ENCODE assay signal across 26 mouse cellular contexts in genomic region chr8:61897402-61897801, GRCm38 (mm10). TPM values are rescaled to one million over a fixed set of nuclear protein-coding genes. Genes with fewer than 3 reads are reported as not detected.
DNase-seq lines count a peak whose midpoint lies in the region; ATAC-seq and TF ChIP-seq lines count a peak whose summit lies in the region.
"Had no signal": no experiment of that assay in that cellular context is flagged by ENCODE, and none has a peak within 500 bp of the region (broad histone marks: within the 10 kb centered on the region; RNA-seq: fewer than 3 reads in every experiment).

No protein-coding gene starts in this region.

- no peak for DNase-seq in gastrocnemius, adult 2 months
- no peak for DNase-seq in gastrocnemius, postnatal 10 days
- no peak for DNase-seq in heart, adult 8-10 months (ENCODE audit: low spot score)
- no peak for DNase-seq in midbrain, embryonic 14.5 days
- DNase-seq in MN1 (ENCODE audit: low spot score) = no peak
- no peak for DNase-seq in thymus, adult 2 months
- DNase-seq: adrenal gland, postnatal 14 days; cerebellum, adult 11-12 months; cerebellum, postnatal 10 days; forebrain, postnatal 0 days; gastrocnemius, postnatal 36 days; kidney, adult 11 months; layer of hippocampus, adult 9-11 months; left cerebral cortex, postnatal 4 days; retina, postnatal 1 day; right cerebral cortex, postnatal 25 days; spleen, adult 18-20 months had no signal

- peaks cover 12 to 23% of the 10 kb centered on the region in 2 experiments for H3K4me1 ChIP-seq in heart, embryonic 14.5 days (ENCODE audit: control insufficient read depth in 2 of 2, insufficient read depth in 2 of 2, low read length in 2 of 2)
- H3K4me1 ChIP-seq in midbrain, embryonic 14.5 days (ENCODE audit: control insufficient read depth, insufficient read depth, low read length) = no peaks in the 10 kb centered on the region
- H3K4me1 ChIP-seq in midbrain, embryonic 16.5 days (ENCODE audit: control insufficient read depth, insufficient read depth, low read length) = no peaks in the 10 kb centered on the region
- no peaks in the 10 kb centered on the region for H3K4me1 ChIP-seq in thymus, adult 2 months (replicated peaks; ENCODE audit: control insufficient read depth, insufficient read depth, low read length)
- H3K4me1 ChIP-seq: hindbrain, embryonic 13.5 days; limb, embryonic 15.5 days; lung, embryonic 15.5 days; neural tube, embryonic 12.5 days had no signal

- ATAC-seq in heart, embryonic 14.5 days (ENCODE audit: insufficient number of reproducible peaks, insufficient read depth, low FRiP score, low read depth) = no peak
- 0 out of 2 replicates have a peak, but pooled peaks have one; percentile 4 for ATAC-seq in midbrain, embryonic 14.5 days (ENCODE audit: low FRiP score, low TSS enrichment)
- no peak for ATAC-seq in midbrain, embryonic 16.5 days
- ATAC-seq: forebrain, postnatal 0 days had no signal

- peak overlapping the region; percentile 71 for H3K4me2 ChIP-seq in heart, embryonic 14.5 days (ENCODE audit: low read length)
- no peak overlapping the region for H3K4me2 ChIP-seq in midbrain, embryonic 14.5 days (ENCODE audit: low read length)
- H3K4me2 ChIP-seq in midbrain, embryonic 16.5 days (ENCODE audit: low read length) = no peak overlapping the region
- H3K4me2 ChIP-seq: hindbrain, embryonic 13.5 days; limb, embryonic 15.5 days; lung, embryonic 15.5 days; neural tube, embryonic 12.5 days had no signal

- H3K4me3 ChIP-seq in gastrocnemius, adult 2 months = no peak overlapping the region
- peak overlapping the region in 1 of 2 experiments; percentile 11; a peak in 1 of 4 replicates for H3K4me3 ChIP-seq in heart, embryonic 14.5 days (ENCODE audit: control insufficient read depth in 1 of 2, insufficient read depth in 1 of 2, low read depth in 1 of 2, low read length in 2 of 2)
- no peak overlapping the region for H3K4me3 ChIP-seq in midbrain, embryonic 14.5 days (replicated peaks; ENCODE audit: low read depth, low read length)
- no peak overlapping the region for H3K4me3 ChIP-seq in midbrain, embryonic 16.5 days (ENCODE audit: low read depth, low read length)
- no peak overlapping the region for H3K4me3 ChIP-seq in thymus, adult 2 months (ENCODE audit: control insufficient read depth, insufficient read depth, low read length)
- H3K4me3 ChIP-seq: hindbrain, embryonic 13.5 days; left cerebral cortex, adult 2 months; limb, embryonic 15.5 days; lung, embryonic 15.5 days; midbrain, embryonic 10.5 days; neural tube, embryonic 12.5 days had no signal

- intact Hi-C loops in gastrocnemius, adult 2 months (cut with DNase I) = no loop called here

- no peak overlapping the region for H3K27ac ChIP-seq in gastrocnemius, adult 2 months
- H3K27ac ChIP-seq in heart, embryonic 14.5 days (replicated peaks in 1 of 2; ENCODE audit: control insufficient read depth in 1 of 2, insufficient read depth in 1 of 2, low read depth in 2 of 2, low read length in 2 of 2) = peak overlapping the region; percentile 6 to 45; a peak in 3 of 4 replicates
- no peak overlapping the region for H3K27ac ChIP-seq in midbrain, embryonic 14.5 days (replicated peaks; ENCODE audit: low read depth, low read length)
- no peak overlapping the region for H3K27ac ChIP-seq in midbrain, embryonic 16.5 days (ENCODE audit: low read length)
- no peak overlapping the region for H3K27ac ChIP-seq in thymus, adult 2 months (ENCODE audit: control insufficient read depth, insufficient read depth, low read length)
- H3K27ac ChIP-seq: hindbrain, embryonic 13.5 days; left cerebral cortex, adult 2 months; limb, embryonic 15.5 days; liver, embryonic 14.5 days; lung, embryonic 15.5 days; midbrain, embryonic 10.5 days; neural tube, embryonic 12.5 days had no signal

- H3K9ac ChIP-seq in heart, embryonic 14.5 days (ENCODE audit: low read length) = peak overlapping the region; percentile 28; the same call in 1 of the 2 replicates
- no peak overlapping the region for H3K9ac ChIP-seq in midbrain, embryonic 14.5 days (replicated peaks; ENCODE audit: low read length)
- no peak overlapping the region for H3K9ac ChIP-seq in midbrain, embryonic 16.5 days (ENCODE audit: low read depth, low read length)
- H3K9ac ChIP-seq: forebrain, postnatal 0 days; hindbrain, embryonic 13.5 days; limb, embryonic 15.5 days; liver, embryonic 14.5 days; lung, embryonic 15.5 days; neural tube, embryonic 12.5 days had no signal

- no peaks in the 10 kb centered on the region for H3K9me3 ChIP-seq in heart, embryonic 14.5 days (ENCODE audit: control insufficient read depth, low read length)
- no peaks in the 10 kb centered on the region for H3K9me3 ChIP-seq in midbrain, embryonic 14.5 days (ENCODE audit: control insufficient read depth, low read length)
- no peaks in the 10 kb centered on the region for H3K9me3 ChIP-seq in midbrain, embryonic 16.5 days (replicated peaks; ENCODE audit: control insufficient read depth, low read length, poor library complexity, severe bottlenecking)
- H3K9me3 ChIP-seq: hindbrain, embryonic 13.5 days; limb, embryonic 15.5 days; lung, embryonic 15.5 days; midbrain, embryonic 10.5 days; neural tube, embryonic 12.5 days had no signal

- TF ChIP-seq POLR2A in thymus, adult 2 months (IDR thresholded peaks at IDR 0.05; ENCODE audit: control insufficient read depth, extremely low read depth, insufficient read depth, low read length, poor library complexity) = no peak

- TF ChIP-seq CTCF in gastrocnemius, adult 2 months (IDR thresholded peaks at IDR 0.05) = peak; percentile 7; the same call in 1 of the 2 replicates
- no peak for TF ChIP-seq CTCF in thymus, adult 2 months (IDR thresholded peaks at IDR 0.05; ENCODE audit: borderline replicate concordance, control insufficient read depth, extremely low read depth, insufficient read depth, low read length, poor library complexity)

- H3K36me3 ChIP-seq in heart, embryonic 14.5 days (ENCODE audit: control insufficient read depth, insufficient read depth, low read length) = peaks cover 30% of the 10 kb centered on the region
- H3K36me3 ChIP-seq in midbrain, embryonic 14.5 days (ENCODE audit: control insufficient read depth, insufficient read depth, low read length) = no peaks in the 10 kb centered on the region
- H3K36me3 ChIP-seq in midbrain, embryonic 16.5 days (ENCODE audit: control insufficient read depth, insufficient read depth, low read length) = no peaks in the 10 kb centered on the region
- no peaks in the 10 kb centered on the region for H3K36me3 ChIP-seq in thymus, adult 2 months (ENCODE audit: control insufficient read depth, insufficient read depth, low read length)
- H3K36me3 ChIP-seq: hindbrain, embryonic 13.5 days; limb, embryonic 15.5 days; lung, embryonic 15.5 days; midbrain, embryonic 10.5 days; neural tube, embryonic 12.5 days had no signal

- no peaks in the 10 kb centered on the region for H3K27me3 ChIP-seq in heart, embryonic 14.5 days (ENCODE audit: control insufficient read depth, insufficient read depth, low read length)
- no peaks in the 10 kb centered on the region for H3K27me3 ChIP-seq in midbrain, embryonic 14.5 days (ENCODE audit: control insufficient read depth, insufficient read depth, low read length)
- no peaks in the 10 kb centered on the region for H3K27me3 ChIP-seq in midbrain, embryonic 16.5 days (ENCODE audit: control insufficient read depth, insufficient read depth, low read depth, low read length)
- no peaks in the 10 kb centered on the region for H3K27me3 ChIP-seq in thymus, adult 2 months (ENCODE audit: control insufficient read depth, insufficient read depth, low read length)
- H3K27me3 ChIP-seq: hindbrain, embryonic 13.5 days; limb, embryonic 15.5 days; lung, embryonic 15.5 days; neural tube, embryonic 12.5 days had no signal

- 40% methylated on average over 1 of the region's 1 CpGs for WGBS in heart, embryonic 14.5 days
- WGBS in midbrain, embryonic 14.5 days = 100% methylated on average over 1 of the region's 1 CpGs
- WGBS in midbrain, embryonic 16.5 days = 80% methylated on average over 1 of the region's 1 CpGs
- WGBS in thymus, adult 2 months = 90% methylated on average over 1 of the region's 1 CpGs

RNA-seq across cellular contexts. Expression of gene Palld, which starts 5.1 kb away (rescaled TPM):
- 10 to 100 TPM; 66.8 to 71.5 TPM for total RNA-seq in gastrocnemius, adult 2 months (2021)
- total RNA-seq in gastrocnemius, postnatal 10 days (2021) = 100 to 1,000 TPM; 148 to 150 TPM
- 187 and 200 TPM in 2 replicates for polyA plus RNA-seq in heart, embryonic 14.5 days (2014; fragmentation: Nextera tagmentation; extraction: Ambion mirVana)
- total RNA-seq in heart, adult 8-10 months (2022) = 100 to 1,000 TPM; 172 to 203 (median 189) TPM
- 13.6 and 19.4 TPM in 2 replicates for polyA plus RNA-seq in midbrain, embryonic 14.5 days (2014; fragmentation: Nextera tagmentation; extraction: Ambion mirVana)
- polyA plus RNA-seq in midbrain, embryonic 16.5 days (2015; fragmentation: Nextera tagmentation; extraction: Ambion mirVana) = 15.4 and 15.5 TPM in 2 replicates
- 10.6 and 12.1 TPM in 2 replicates for polyA plus RNA-seq in thymus, adult 2 months (2012; rRNA removed)

RNA-seq across cellular contexts. Expression of gene Ddx60, which starts 30.5 kb away (rescaled TPM):
- under 1 TPM; 0.50 to 0.87 TPM for total RNA-seq in gastrocnemius, adult 2 months (2021)
- 1 to 10 TPM in 1 of 2 experiments, under 1 TPM in 1; 0.49 to 1.2 TPM for total RNA-seq in gastrocnemius, postnatal 10 days (2021)
- 3.0 and 4.0 TPM in 2 replicates for polyA plus RNA-seq in heart, embryonic 14.5 days (2014; fragmentation: Nextera tagmentation; extraction: Ambion mirVana)
- 1 to 10 TPM in 3 of 4 experiments, under 1 TPM in 1; 0.80 to 2.6 (median 1.9) TPM for total RNA-seq in heart, adult 8-10 months (2022)
- polyA plus RNA-seq in midbrain, embryonic 14.5 days (2014; fragmentation: Nextera tagmentation; extraction: Ambion mirVana) = 0.04 and 1.0 TPM in 2 replicates
- polyA plus RNA-seq in midbrain, embryonic 16.5 days (2015; fragmentation: Nextera tagmentation; extraction: Ambion mirVana) = 0.17 and 0.34 TPM in 2 replicates
- 1.8 and 2.3 TPM in 2 replicates for polyA plus RNA-seq in thymus, adult 2 months (2012; rRNA removed)

Comparison
In these comparisons a context has a peak if more than half of its experiments do, and no peak if none do; other contexts are left out.
1. H3K27ac ChIP-seq: peak in heart, embryonic 14.5 days (2 of 2); none in gastrocnemius, adult 2 months (single experiment), midbrain, embryonic 14.5 days (single experiment), midbrain, embryonic 16.5 days (single experiment) and thymus, adult 2 months (single experiment).